Mouse (Mus musculus) neural tube, embryonic 15.5 days (tissue): ENCODE results near the gene Slc8a3. TPM values are rescaled to one million over a fixed set of nuclear protein-coding genes. Genes with fewer than 3 reads are reported as not detected.
A peak's percentile ranks its signal among the peaks of the same experiment; 100 is the strongest.

Source experiments
- ATAC-seq: fragments of 200-750 bp; cut with Nextera tagmentation; 2 replicates; pipeline ENCODE4 v1.8.0; 2017; ENCODE audit warnings: mild to moderate bottlenecking, moderate TSS enrichment, moderate library complexity; ENCODE audit not compliant: low FRiP score
- H3K27ac ChIP-seq: fragments of 300-500 bp; sonication (generic); replicated peaks from 2 replicates; pipeline ENCODE4 v1.5.1; 2015; ENCODE audit warnings: mild to moderate bottlenecking, inconsistent platforms
- H3K27me3 ChIP-seq: fragments of 300-500 bp; sonication (generic); replicated peaks from 2 replicates; pipeline ENCODE4 v1.6.1; 2015; ENCODE audit warnings: inconsistent platforms
- H3K36me3 ChIP-seq: fragments of 300-500 bp; sonication (generic); 2 replicates; pipeline ENCODE4 v1.6.1; 2015; ENCODE audit warnings: inconsistent platforms
- H3K4me1 ChIP-seq: fragments of 300-500 bp; sonication (generic); 2 replicates; pipeline ENCODE4 v1.6.1; 2015; ENCODE audit warnings: inconsistent platforms
- H3K4me2 ChIP-seq: fragments of 300-500 bp; sonication (generic); 2 replicates; pipeline ENCODE4 v1.6.1; 2015; ENCODE audit warnings: inconsistent platforms, mild to moderate bottlenecking, moderate library complexity
- H3K4me3 ChIP-seq: fragments of 300-500 bp; sonication (generic); replicated peaks from 2 replicates; pipeline ENCODE4 v1.5.1; 2015; ENCODE audit warnings: mild to moderate bottlenecking, inconsistent platforms
- H3K9ac ChIP-seq: fragments of 300-500 bp; sonication (generic); replicated peaks from 2 replicates; pipeline ENCODE4 v1.6.1; 2015; ENCODE audit warnings: mild to moderate bottlenecking, inconsistent platforms
- H3K9me3 ChIP-seq: fragments of 300-500 bp; sonication (generic); replicated peaks from 2 replicates; pipeline ENCODE4 v1.6.1; 2016; ENCODE audit warnings: inconsistent platforms
- WGBS: fragments of 180-500 bp; shearing (Covaris S2); methylation state at CpG from one replicate; pipeline ENCODE4 v1.1.7; 2015; ENCODE audit warnings: mixed read lengths; 5-methylcytosine and 5-hydroxymethylcytosine counted together
- polyA plus RNA-seq: library from polyadenylated mRNA; unstranded; fragments of >200 nt; fragmentation: Nextera tagmentation; extraction: Ambion mirVana; gene quantifications from 2 replicates; pipeline ENCODE4 v1.2.1, GENCODE M21; 2015

Slc8a3 gene
- polyA plus RNA-seq, 1 experiment from 2014 or later, result 12.4 TPM

DNA sequence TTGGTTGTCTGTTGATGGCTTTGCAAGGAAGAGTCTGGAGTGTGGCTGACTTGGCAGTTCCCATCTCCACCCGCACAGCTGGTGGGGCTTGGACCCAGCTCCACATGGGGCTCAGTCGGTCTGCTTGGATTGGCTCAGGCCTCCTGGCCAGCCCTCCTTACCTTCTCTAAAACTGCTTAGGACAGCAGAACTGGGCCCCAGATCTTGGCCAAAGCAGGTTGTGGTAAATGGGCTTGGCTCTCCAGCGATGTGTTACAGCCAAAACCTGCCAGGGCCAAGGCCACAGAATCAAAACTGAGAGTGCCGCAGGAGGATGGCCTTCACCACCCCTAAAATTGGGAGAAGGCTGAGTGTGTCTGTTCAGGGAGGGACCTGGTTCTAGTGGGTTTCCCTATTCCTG is 159.1 kb downstream of the Slc8a3 start:
- no peak overlapping the region for H3K4me3 ChIP-seq
- 0 out of 2 replicates have a peak, but pooled peaks cover 5% of the 10 kb centered on the region for H3K27me3 ChIP-seq
- no peak overlapping the region for H3K9ac ChIP-seq
- no peaks in the 10 kb centered on the region for H3K9me3 ChIP-seq
- H3K36me3 ChIP-seq, result no peaks in the 10 kb centered on the region
- H3K27ac ChIP-seq, result no peak overlapping the region
- WGBS, result 95% methylated on average over 4 of the region's 4 CpGs
- ATAC-seq, result no peak
- H3K4me2 ChIP-seq, result no peak overlapping the region
- H3K4me1 ChIP-seq, result peaks cover 4% of the 10 kb centered on the region; the same call in 1 of the 2 replicates

DNA sequence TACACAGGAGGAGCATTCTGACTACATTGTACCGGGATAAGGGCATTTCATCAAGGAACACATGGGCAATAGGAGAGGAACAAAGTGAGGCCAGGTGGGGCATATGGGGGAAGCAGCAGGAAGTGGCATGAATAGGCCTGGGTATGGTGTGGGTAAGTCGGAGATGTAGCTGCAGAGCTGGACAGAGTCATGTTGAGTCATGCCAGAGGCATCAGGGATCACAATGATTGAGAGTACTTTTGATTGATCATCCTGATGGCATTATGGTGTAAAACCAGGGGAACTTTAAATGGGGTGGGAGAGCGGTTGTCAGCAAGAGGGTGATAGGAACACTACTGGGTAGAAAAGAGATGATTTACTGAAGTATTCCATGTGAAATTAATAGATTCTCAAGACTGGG is 160.0 kb downstream of the Slc8a3 start:
- Histone ChIP-seq H3K27me3 (0 out of 2 replicates have a peak, but pooled peaks cover 5% of the 10 kb centered on the region), H3K4me2 (no peak overlapping the region), H3K4me3 (no peak overlapping the region), H3K9me3 (no peaks in the 10 kb centered on the region), H3K4me1 (peaks cover 4% of the 10 kb centered on the region; the same call in 1 of the 2 replicates), H3K36me3 (no peaks in the 10 kb centered on the region), H3K9ac (no peak overlapping the region), H3K27ac (no peak overlapping the region)
- ATAC-seq, result no peak
- WGBS, result 83% methylated on average over 3 of the region's 3 CpGs

DNA sequence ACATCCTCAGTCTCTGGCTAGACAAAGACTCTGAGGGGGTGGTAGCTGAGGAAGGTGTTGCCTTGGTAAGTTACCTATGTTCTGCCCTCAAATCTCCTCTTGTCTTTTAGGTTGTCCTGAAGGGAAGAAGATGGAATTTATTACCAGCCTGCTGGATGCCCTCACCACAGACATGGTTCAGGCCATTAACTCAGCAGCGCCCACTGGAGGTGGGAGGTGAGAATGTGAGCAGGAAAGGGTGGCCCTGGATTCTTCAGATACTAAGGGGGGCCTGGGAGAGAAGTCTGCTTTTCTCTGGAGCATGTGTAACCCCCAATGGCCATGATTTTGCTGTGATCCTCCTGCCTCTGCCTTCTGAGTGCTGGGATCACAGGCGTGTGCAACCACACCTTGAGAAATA is 162.9 kb downstream of the Slc8a3 start:
- no peak overlapping the region for H3K4me3 ChIP-seq
- no peaks in the 10 kb centered on the region for H3K36me3 ChIP-seq
- H3K4me1 ChIP-seq, result peaks cover 20% of the 10 kb centered on the region
- ATAC-seq, result no peak
- H3K27me3 ChIP-seq, result 0 out of 2 replicates have a peak, but pooled peaks cover 5% of the 10 kb centered on the region
- 91% methylated on average over 2 of the region's 2 CpGs for WGBS
- no peak overlapping the region for H3K9ac ChIP-seq
- no peak overlapping the region for H3K4me2 ChIP-seq
- H3K27ac ChIP-seq, result no peak overlapping the region
- no peaks in the 10 kb centered on the region for H3K9me3 ChIP-seq

DNA sequence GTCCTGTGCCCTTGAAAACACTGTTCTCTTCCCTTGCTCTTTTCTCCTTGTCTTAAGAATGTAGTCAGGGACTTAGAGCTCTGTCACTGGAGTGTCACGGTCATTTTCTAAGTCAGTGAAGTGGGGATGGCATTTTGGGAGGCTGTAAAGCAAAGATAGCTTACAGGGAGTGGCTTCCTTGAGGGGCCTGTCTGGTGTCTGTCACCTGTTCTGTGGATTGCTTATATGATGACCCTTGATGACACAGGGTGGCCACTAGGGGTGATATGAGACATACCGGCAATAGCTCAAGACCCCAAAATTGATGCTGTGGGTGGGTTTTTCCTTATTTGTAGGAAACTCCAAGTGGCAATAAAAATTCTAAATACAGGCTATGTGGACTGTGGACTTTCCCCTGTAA is 164.5 kb downstream of the Slc8a3 start:
- Histone ChIP-seq H3K27ac (no peak overlapping the region), H3K4me1 (peaks cover 20% of the 10 kb centered on the region), H3K4me3 (no peak overlapping the region), H3K27me3 (0 out of 2 replicates have a peak, but pooled peaks cover 5% of the 10 kb centered on the region), H3K9ac (no peak overlapping the region), H3K4me2 (no peak overlapping the region), H3K9me3 (no peaks in the 10 kb centered on the region), H3K36me3 (no peaks in the 10 kb centered on the region)
- 83% methylated on average over 2 of the region's 2 CpGs for WGBS
- ATAC-seq, result no peak

DNA sequence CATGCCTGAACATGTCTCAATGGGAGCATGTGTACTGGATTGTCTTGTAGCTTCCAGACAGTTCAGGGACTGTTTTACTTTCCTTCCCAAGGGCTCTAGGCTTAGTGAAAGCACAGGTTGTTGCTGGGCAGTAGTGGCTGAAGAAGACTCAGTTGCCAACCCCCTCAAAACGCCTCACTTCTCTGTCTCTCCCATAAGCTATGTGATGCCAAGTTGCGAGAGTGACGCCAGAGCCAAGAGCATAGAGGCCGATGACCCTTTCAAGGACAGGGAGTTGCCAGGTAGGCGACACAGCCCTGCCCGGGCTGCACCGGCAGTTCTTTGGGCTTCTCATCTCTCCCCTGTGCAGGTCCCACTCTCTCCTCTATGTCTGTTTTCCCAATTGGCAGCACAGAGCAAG is 164.9 kb downstream of the Slc8a3 start:
- no peak overlapping the region for H3K9ac ChIP-seq
- no peaks in the 10 kb centered on the region for H3K36me3 ChIP-seq
- H3K4me1 ChIP-seq, result peaks cover 20% of the 10 kb centered on the region
- H3K4me2 ChIP-seq, result no peak overlapping the region
- no peak overlapping the region for H3K4me3 ChIP-seq
- ATAC-seq, result no peak
- H3K27me3 ChIP-seq, result 0 out of 2 replicates have a peak, but pooled peaks cover 5% of the 10 kb centered on the region
- WGBS, result 94% methylated on average over 7 of the region's 7 CpGs
- no peak overlapping the region for H3K27ac ChIP-seq
- H3K9me3 ChIP-seq, result no peaks in the 10 kb centered on the region

DNA sequence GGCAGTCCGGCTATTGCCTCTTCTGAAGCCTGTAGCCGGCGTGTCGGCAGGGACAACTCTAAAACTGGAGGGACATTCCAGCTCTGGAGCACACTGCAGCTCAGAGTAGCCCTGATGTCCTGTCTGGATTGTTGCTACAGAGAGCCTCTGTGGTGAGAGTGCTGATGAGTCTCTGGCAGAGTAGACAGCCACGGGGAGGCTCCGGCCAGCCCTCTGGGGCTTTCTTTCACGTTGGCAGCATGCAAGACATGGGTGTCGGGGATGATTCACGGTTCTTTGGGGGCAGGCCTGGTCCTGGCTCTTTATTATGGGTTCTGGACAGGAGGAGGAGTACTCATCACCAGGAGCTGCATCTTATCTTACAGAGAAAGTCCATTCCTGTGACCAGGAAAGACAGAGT is 165.8 kb downstream of the Slc8a3 start:
- Histone ChIP-seq H3K4me1 (peaks cover 20% of the 10 kb centered on the region), H3K36me3 (no peaks in the 10 kb centered on the region), H3K4me2 (no peak overlapping the region), H3K27me3 (0 out of 2 replicates have a peak, but pooled peaks cover 5% of the 10 kb centered on the region), H3K9ac (no peak overlapping the region), H3K4me3 (no peak overlapping the region), H3K9me3 (no peaks in the 10 kb centered on the region), H3K27ac (no peak overlapping the region; the same call in 1 of the 2 replicates)
- ATAC-seq, result peak; percentile 32; the same call in 1 of the 2 replicates
- WGBS, result 25% methylated on average over 9 of the region's 9 CpGs

DNA sequence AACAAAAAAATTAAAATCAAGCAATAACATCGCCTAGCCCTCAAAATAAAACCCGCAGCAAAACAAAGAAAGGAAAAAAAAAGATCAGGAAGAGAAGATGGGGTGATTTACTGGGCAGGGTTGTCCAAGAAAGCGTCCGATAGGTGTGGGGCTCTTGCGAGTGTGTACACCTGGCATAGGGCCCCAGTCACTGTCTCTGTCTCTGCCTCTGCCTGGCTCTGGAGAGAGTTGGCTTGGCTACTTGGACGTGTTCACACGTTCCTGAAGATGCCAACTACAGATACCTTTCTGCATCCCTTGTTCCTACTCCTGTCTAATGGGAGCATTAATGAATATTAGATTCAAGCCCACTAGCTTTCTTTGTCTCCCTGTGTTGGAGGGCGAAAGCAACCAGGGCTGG is 166.4 kb downstream of the Slc8a3 start:
- 29% methylated on average over 8 of the region's 8 CpGs for WGBS
- H3K36me3 ChIP-seq, result no peaks in the 10 kb centered on the region
- H3K27ac ChIP-seq, result no peak overlapping the region; the same call in 1 of the 2 replicates
- peaks cover 20% of the 10 kb centered on the region for H3K4me1 ChIP-seq
- ATAC-seq, result 0 out of 2 replicates have a peak, but pooled peaks have one; percentile 32
- 0 out of 2 replicates have a peak, but pooled peaks cover 5% of the 10 kb centered on the region for H3K27me3 ChIP-seq
- no peaks in the 10 kb centered on the region for H3K9me3 ChIP-seq
- peak overlapping the region; percentile 1; the same call in 1 of the 2 replicates for H3K4me2 ChIP-seq
- no peak overlapping the region for H3K4me3 ChIP-seq
- H3K9ac ChIP-seq, result no peak overlapping the region

DNA sequence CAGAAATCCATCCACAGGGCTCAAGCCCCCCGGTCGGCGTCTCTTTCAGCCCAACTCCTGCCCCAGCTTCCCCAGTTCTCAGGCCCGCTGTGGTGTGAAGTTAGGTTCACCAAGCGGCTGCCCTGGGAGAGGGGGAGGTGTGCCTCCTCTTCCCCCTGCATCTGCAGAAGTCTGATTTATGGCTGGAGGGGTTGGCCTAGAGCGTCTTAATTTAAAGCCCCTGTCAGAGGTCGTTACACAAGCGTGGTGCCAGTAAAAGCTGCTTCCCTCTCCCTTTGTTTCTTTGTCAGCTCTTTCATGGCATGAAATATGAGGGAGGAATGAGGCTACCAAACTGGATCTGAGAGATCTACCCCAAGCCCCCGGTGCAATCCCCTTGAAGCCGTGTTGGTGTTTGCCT is 166.9 kb downstream of the Slc8a3 start:
- Histone ChIP-seq H3K27me3 (0 out of 2 replicates have a peak, but pooled peaks cover 5% of the 10 kb centered on the region), H3K4me1 (peaks cover 20% of the 10 kb centered on the region), H3K9me3 (no peaks in the 10 kb centered on the region), H3K4me2 (peak overlapping the region; percentile 1; the same call in 1 of the 2 replicates), H3K4me3 (no peak overlapping the region), H3K27ac (0 out of 2 replicates have a peak overlapping the region, but pooled peaks have one; percentile 9), H3K36me3 (no peaks in the 10 kb centered on the region), H3K9ac (no peak overlapping the region)
- WGBS, result 1% methylated on average over 10 of the region's 10 CpGs
- peak; percentile 76 for ATAC-seq

DNA sequence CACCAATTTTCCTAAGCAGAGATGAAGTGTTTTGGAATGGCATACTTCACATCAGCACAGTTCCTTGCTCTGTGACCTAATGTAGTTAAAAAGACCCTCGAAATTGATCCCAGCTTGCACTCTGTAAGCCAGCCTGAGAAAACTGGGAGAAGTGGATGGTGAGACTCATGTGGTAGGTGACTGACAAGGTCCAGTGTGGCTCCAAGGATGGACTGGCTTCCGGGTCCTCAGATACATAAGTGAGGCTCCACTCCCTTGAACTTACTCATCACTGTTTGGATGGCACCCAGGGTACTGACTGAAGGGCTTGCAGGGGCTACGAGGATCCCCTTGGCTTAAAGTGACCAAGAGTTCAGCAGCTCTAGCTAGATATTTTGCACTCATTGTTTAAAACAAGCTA is 169.4 kb downstream of the Slc8a3 start:
- no peaks in the 10 kb centered on the region for H3K36me3 ChIP-seq
- no peak overlapping the region for H3K9ac ChIP-seq
- no peak overlapping the region for H3K4me2 ChIP-seq
- H3K9me3 ChIP-seq, result no peaks in the 10 kb centered on the region
- no peak overlapping the region for H3K4me3 ChIP-seq
- 96% methylated on average over 3 of the region's 3 CpGs for WGBS
- H3K4me1 ChIP-seq, result peaks cover 20% of the 10 kb centered on the region
- H3K27me3 ChIP-seq, result no peaks in the 10 kb centered on the region
- H3K27ac ChIP-seq, result no peak overlapping the region
- no peak for ATAC-seq

DNA sequence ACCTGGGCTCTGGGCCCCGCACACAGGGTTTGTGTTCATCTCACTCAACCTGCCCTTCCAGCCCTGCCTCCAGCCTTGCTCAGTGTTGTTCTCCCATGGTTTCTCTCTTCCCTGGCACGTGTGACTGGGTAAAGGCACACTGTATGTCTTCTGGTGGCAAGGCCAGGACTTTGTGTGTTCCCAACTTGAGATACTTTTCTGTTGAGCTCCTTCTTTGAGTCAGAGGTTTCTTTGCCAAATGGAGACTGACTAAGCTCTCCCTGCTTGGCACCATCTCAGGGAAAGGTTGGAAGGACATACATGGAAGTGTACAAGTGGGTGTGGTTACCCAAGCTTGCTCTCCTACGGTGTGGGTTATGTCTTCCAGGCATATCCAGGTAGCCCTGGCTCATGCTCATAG is 169.8 kb downstream of the Slc8a3 start:
- no peak for ATAC-seq
- no peak overlapping the region for H3K4me3 ChIP-seq
- 91% methylated on average over 3 of the region's 3 CpGs for WGBS

DNA sequence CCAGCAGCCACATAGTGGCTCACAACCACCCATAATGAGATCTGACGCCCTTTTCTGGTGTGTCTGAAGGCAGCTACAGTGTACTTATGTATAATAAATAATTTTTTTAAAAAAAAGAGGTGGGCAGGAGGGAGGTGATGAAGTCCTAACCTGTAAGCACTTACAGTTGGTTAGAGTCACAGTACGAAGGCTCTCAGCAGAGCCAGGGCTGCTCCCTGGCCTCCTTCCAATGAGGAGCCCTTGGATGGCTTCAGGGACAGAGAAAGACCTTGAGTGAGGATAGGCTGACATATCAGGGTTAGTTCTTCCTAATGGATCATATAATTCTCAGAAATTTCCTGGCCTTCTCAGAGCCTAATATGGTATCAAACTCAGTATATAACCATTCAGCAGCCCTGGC is 171.7 kb downstream of the Slc8a3 start:
- H3K9me3 ChIP-seq, result no peaks in the 10 kb centered on the region
- H3K27me3 ChIP-seq, result no peaks in the 10 kb centered on the region
- H3K27ac ChIP-seq, result no peak overlapping the region
- no peak overlapping the region for H3K4me3 ChIP-seq
- WGBS, result 94% methylated on average over 2 of the region's 2 CpGs
- H3K36me3 ChIP-seq, result no peaks in the 10 kb centered on the region
- H3K4me2 ChIP-seq, result no peak overlapping the region
- H3K9ac ChIP-seq, result no peak overlapping the region
- H3K4me1 ChIP-seq, result peaks cover 8% of the 10 kb centered on the region
- ATAC-seq, result no peak

More for the DNA sequence above, 169.8 kb downstream of the Slc8a3 start:
- Histone ChIP-seq H3K9me3 (no peaks in the 10 kb centered on the region), H3K27ac (no peak overlapping the region), H3K27me3 (no peaks in the 10 kb centered on the region), H3K4me2 (no peak overlapping the region), H3K9ac (no peak overlapping the region), H3K4me1 (peaks cover 20% of the 10 kb centered on the region), H3K36me3 (no peaks in the 10 kb centered on the region)

DNA sequence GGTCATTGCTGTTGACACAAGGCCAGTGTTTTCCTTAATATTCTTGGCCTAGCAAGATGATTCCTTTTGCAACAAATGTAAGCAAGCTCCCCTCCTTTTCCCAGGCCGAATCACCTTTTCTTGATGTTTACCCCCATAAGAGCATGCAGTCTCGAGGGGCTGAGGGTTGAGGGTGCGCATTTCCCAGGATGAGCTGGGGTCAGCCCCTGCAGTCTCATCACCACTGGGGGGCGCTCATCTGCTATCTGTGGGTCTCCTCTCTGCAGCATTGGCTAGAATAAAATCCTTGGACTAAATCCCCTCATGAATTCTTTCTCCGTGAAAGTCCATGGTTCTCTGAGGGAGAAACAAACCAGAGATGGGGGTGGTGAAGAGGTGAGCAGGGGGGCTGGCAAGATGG is 172.1 kb downstream of the Slc8a3 start:
- no peak overlapping the region for H3K9ac ChIP-seq
- WGBS, result 66% methylated on average over 5 of the region's 5 CpGs
- no peak for ATAC-seq
- no peak overlapping the region for H3K27ac ChIP-seq
- H3K4me2 ChIP-seq, result no peak overlapping the region
- peaks cover 3% of the 10 kb centered on the region for H3K4me1 ChIP-seq
- H3K36me3 ChIP-seq, result no peaks in the 10 kb centered on the region
- H3K4me3 ChIP-seq, result no peak overlapping the region
- no peaks in the 10 kb centered on the region for H3K27me3 ChIP-seq
- no peaks in the 10 kb centered on the region for H3K9me3 ChIP-seq
